Mouse (Mus musculus) brain, embryonic 14.5 days (tissue): ENCODE measurements at regions not wholly inside any gene's neighbourhood (a gene's known extent, or its start where the extent isn't known, plus 50 kb on each side); places are given as distances from the start of the nearest gene placed in this dataset.

Experiments used
- CTCF ChIP-seq: fragments of 200-500 bp; IDR thresholded peaks from 2 replicates; pipeline ENCODE4 v1.5.1; 2012; ENCODE audit warnings: inconsistent platforms, mild to moderate bottlenecking, moderate library complexity, borderline replicate concordance; ENCODE audit not compliant: insufficient read depth, insufficient read length; ENCODE audit errors: extremely low read depth
- POLR2A ChIP-seq: fragments of 200-500 bp; IDR thresholded peaks from 2 replicates; pipeline ENCODE4 v1.6.1; 2012; ENCODE audit warnings: mild to moderate bottlenecking, inconsistent platforms, borderline replicate concordance; ENCODE audit not compliant: poor library complexity, insufficient read depth, insufficient read length, severe bottlenecking; ENCODE audit errors: extremely low read depth

- TF ChIP-seq CTCF, result no peak
- TF ChIP-seq POLR2A, result no peak
Observed at GRCm38 (mm10) chr8:41570566-41570965, 153.7 kb upstream of the Frg1 start.
